In genomic region chr7:106815775-106816174, GRCm38 (mm10) we compare ENCODE assay signal across 12 mouse cellular contexts. TPM values are rescaled to one million over a fixed set of nuclear protein-coding genes. Genes with fewer than 3 reads are reported as not detected.
A peak's percentile ranks its signal among the peaks of the same experiment; 100 is the strongest.
DNase-seq lines count a peak whose midpoint lies in the region; ATAC-seq and TF ChIP-seq lines count a peak whose summit lies in the region.
"Had no signal": no experiment of that assay in that cellular context is flagged by ENCODE, and none has a peak within 500 bp of the region (broad histone marks: within the 10 kb centered on the region; RNA-seq: fewer than 3 reads in every experiment).

No protein-coding gene starts in this region.

- H3K4me2 ChIP-seq in embryonic facial prominence, embryonic 11.5 days (ENCODE audit: low read depth, low read length): no peak overlapping the region
- no peak overlapping the region for H3K4me2 ChIP-seq in lung, postnatal 0 days (replicated peaks; ENCODE audit: low read depth, low read length)

- WGBS in embryonic facial prominence, embryonic 11.5 days: 69% methylated on average over 2 of the region's 2 CpGs
- WGBS in embryonic facial prominence, embryonic 10.5 days: 65% methylated on average over 2 of the region's 2 CpGs
- 19% methylated on average over 2 of the region's 2 CpGs for WGBS in lung, postnatal 0 days

- no peak for TF ChIP-seq CTCF in lung, postnatal 0 days (IDR thresholded peaks at IDR 0.05)

- H3K9ac ChIP-seq in embryonic facial prominence, embryonic 11.5 days (replicated peaks; ENCODE audit: low read length): no peak overlapping the region
- H3K9ac ChIP-seq in lung, postnatal 0 days (replicated peaks; ENCODE audit: low read depth): no peak overlapping the region

- peak; percentile 5 for DNase-seq in embryonic facial prominence, embryonic 11.5 days (ENCODE audit: low spot score)
- no peak for DNase-seq in embryonic facial prominence, embryonic 10.5 days (ENCODE audit: low spot score)
- DNase-seq in lung, postnatal 0 days (ENCODE audit: low spot score): peak; percentile 12
- DNase-seq in lung, postnatal 4 days: no peak
- peak; percentile 24 for DNase-seq in brain, adult 2 months (ENCODE audit: low read depth, low spot score)
- peak; percentile 68 for DNase-seq in naive thymus-derived CD4-positive, alpha-beta T cell, adult 2 months (ENCODE audit: low read depth)
- DNase-seq in urinary bladder, postnatal 36 days (ENCODE audit: low spot score in 2 of 2): no peak
- no peak for DNase-seq in gastrocnemius, adult 8-10 months (ENCODE audit: low spot score in 2 of 2)
- DNase-seq: cerebellum, adult 18-20 months had no signal

- H3K36me3 ChIP-seq in embryonic facial prominence, embryonic 11.5 days (replicated peaks; ENCODE audit: control insufficient read depth, insufficient read depth, low read depth, low read length): no peaks in the 10 kb centered on the region
- H3K36me3 ChIP-seq in embryonic facial prominence, embryonic 10.5 days (replicated peaks): no peaks in the 10 kb centered on the region
- no peaks in the 10 kb centered on the region for H3K36me3 ChIP-seq in lung, postnatal 0 days (ENCODE audit: insufficient read depth, low read length)

- no peak overlapping the region for H3K4me3 ChIP-seq in embryonic facial prominence, embryonic 11.5 days (ENCODE audit: low read depth, low read length)
- no peak overlapping the region for H3K4me3 ChIP-seq in embryonic facial prominence, embryonic 10.5 days
- H3K4me3 ChIP-seq in lung, postnatal 0 days (ENCODE audit: low read depth, low read length): no peak overlapping the region
- H3K4me3 ChIP-seq: megakaryocyte, embryonic 14.5 days had no signal

- H3K27ac ChIP-seq in embryonic facial prominence, embryonic 11.5 days (replicated peaks; ENCODE audit: low read depth, low read length): no peak overlapping the region
- H3K27ac ChIP-seq in embryonic facial prominence, embryonic 10.5 days (replicated peaks): no peak overlapping the region
- H3K27ac ChIP-seq in lung, postnatal 0 days (ENCODE audit: low read length): no peak overlapping the region

- no peak for TF ChIP-seq EP300 in lung, postnatal 0 days (IDR thresholded peaks at IDR 0.05)

- no peak for ATAC-seq in embryonic facial prominence, embryonic 11.5 days (replicated peaks; ENCODE audit: insufficient number of reproducible peaks, low FRiP score, low TSS enrichment, low read depth)
- no peak for ATAC-seq in lung, postnatal 0 days

- no peaks in the 10 kb centered on the region for H3K27me3 ChIP-seq in embryonic facial prominence, embryonic 11.5 days (ENCODE audit: control insufficient read depth, insufficient read depth, low read length)
- H3K27me3 ChIP-seq in embryonic facial prominence, embryonic 10.5 days (replicated peaks; ENCODE audit: low read depth, poor library complexity, severe bottlenecking): no peaks in the 10 kb centered on the region
- no peaks in the 10 kb centered on the region for H3K27me3 ChIP-seq in lung, postnatal 0 days (replicated peaks; ENCODE audit: insufficient read depth, low read length)
- H3K27me3 ChIP-seq: megakaryocyte, embryonic 14.5 days had no signal

- H3K9me3 ChIP-seq in embryonic facial prominence, embryonic 11.5 days (replicated peaks; ENCODE audit: control insufficient read depth, low read length): no peaks in the 10 kb centered on the region
- H3K9me3 ChIP-seq in embryonic facial prominence, embryonic 10.5 days: no peaks in the 10 kb centered on the region
- no peaks in the 10 kb centered on the region for H3K9me3 ChIP-seq in lung, postnatal 0 days (ENCODE audit: low read length)
- H3K9me3 ChIP-seq: megakaryocyte, embryonic 14.5 days had no signal

- no peaks in the 10 kb centered on the region for H3K4me1 ChIP-seq in embryonic facial prominence, embryonic 11.5 days (ENCODE audit: control insufficient read depth, insufficient read depth, low read length)
- no peaks in the 10 kb centered on the region for H3K4me1 ChIP-seq in embryonic facial prominence, embryonic 10.5 days
- H3K4me1 ChIP-seq in lung, postnatal 0 days (ENCODE audit: insufficient read depth, low read depth, low read length): no peaks in the 10 kb centered on the region
- H3K4me1 ChIP-seq: megakaryocyte, embryonic 14.5 days had no signal

RNA-seq across cellular contexts. Expression of gene Olfr701, which starts 1.8 kb away (rescaled TPM):
- not detected in 2 replicates for polyA plus RNA-seq in embryonic facial prominence, embryonic 11.5 days (2014; fragmentation: Nextera tagmentation; extraction: Ambion mirVana)
- polyA plus RNA-seq in embryonic facial prominence, embryonic 10.5 days (2016; fragmentation: Nextera tagmentation; extraction: Ambion mirVana): not detected in 2 replicates
- not detected in 2 replicates for polyA plus RNA-seq in lung, postnatal 0 days (2015; fragmentation: Nextera tagmentation; extraction: Ambion mirVana)
- total RNA-seq in gastrocnemius, adult 8-10 months (2022): not detected
- total RNA-seq: layer of hippocampus, adult 18-20 months had no signal
- polyA plus RNA-seq: C2C12 had no signal

RNA-seq across cellular contexts. Expression of gene Olfr700, which starts 7.1 kb away (rescaled TPM):
- not detected in 2 replicates for polyA plus RNA-seq in embryonic facial prominence, embryonic 11.5 days (2014; fragmentation: Nextera tagmentation; extraction: Ambion mirVana)
- polyA plus RNA-seq in embryonic facial prominence, embryonic 10.5 days (2016; fragmentation: Nextera tagmentation; extraction: Ambion mirVana): not detected in 2 replicates
- not detected in 2 replicates for polyA plus RNA-seq in lung, postnatal 0 days (2015; fragmentation: Nextera tagmentation; extraction: Ambion mirVana)
- not detected for total RNA-seq in gastrocnemius, adult 8-10 months (2022)
- total RNA-seq: layer of hippocampus, adult 18-20 months had no signal
- polyA plus RNA-seq: C2C12 had no signal

RNA-seq across cellular contexts. Expression of gene Olfr702, which starts 17.9 kb away (rescaled TPM):
- not detected in 2 replicates for polyA plus RNA-seq in embryonic facial prominence, embryonic 11.5 days (2014; fragmentation: Nextera tagmentation; extraction: Ambion mirVana)
- not detected in 2 replicates for polyA plus RNA-seq in embryonic facial prominence, embryonic 10.5 days (2016; fragmentation: Nextera tagmentation; extraction: Ambion mirVana)
- polyA plus RNA-seq in lung, postnatal 0 days (2015; fragmentation: Nextera tagmentation; extraction: Ambion mirVana): not detected in 2 replicates
- total RNA-seq in gastrocnemius, adult 8-10 months (2022): not detected
- total RNA-seq: layer of hippocampus, adult 18-20 months had no signal
- polyA plus RNA-seq: C2C12 had no signal

RNA-seq across cellular contexts. Expression of gene Olfr699, which starts 22.8 kb away (rescaled TPM):
- polyA plus RNA-seq in embryonic facial prominence, embryonic 11.5 days (2014; fragmentation: Nextera tagmentation; extraction: Ambion mirVana): not detected in 2 replicates
- polyA plus RNA-seq in embryonic facial prominence, embryonic 10.5 days (2016; fragmentation: Nextera tagmentation; extraction: Ambion mirVana): not detected in 2 replicates
- polyA plus RNA-seq in lung, postnatal 0 days (2015; fragmentation: Nextera tagmentation; extraction: Ambion mirVana): not detected in 2 replicates
- not detected for total RNA-seq in gastrocnemius, adult 8-10 months (2022)
- total RNA-seq: layer of hippocampus, adult 18-20 months had no signal
- polyA plus RNA-seq: C2C12 had no signal

RNA-seq across cellular contexts. Expression of gene Olfr703, which starts 27.4 kb away (rescaled TPM):
- not detected in 2 replicates for polyA plus RNA-seq in embryonic facial prominence, embryonic 11.5 days (2014; fragmentation: Nextera tagmentation; extraction: Ambion mirVana)
- not detected in 2 replicates for polyA plus RNA-seq in embryonic facial prominence, embryonic 10.5 days (2016; fragmentation: Nextera tagmentation; extraction: Ambion mirVana)
- polyA plus RNA-seq in lung, postnatal 0 days (2015; fragmentation: Nextera tagmentation; extraction: Ambion mirVana): not detected in 2 replicates
- total RNA-seq in gastrocnemius, adult 8-10 months (2022): not detected
- total RNA-seq: layer of hippocampus, adult 18-20 months had no signal
- polyA plus RNA-seq: C2C12 had no signal

Comparison
In these comparisons a context has a peak if more than half of its experiments do, and no peak if none do; other contexts are left out.
1. DNase-seq: peak in embryonic facial prominence, embryonic 11.5 days (single experiment), lung, postnatal 0 days (single experiment), brain, adult 2 months (single experiment) and naive thymus-derived CD4-positive, alpha-beta T cell, adult 2 months (single experiment); none in embryonic facial prominence, embryonic 10.5 days (single experiment), lung, postnatal 4 days (0 of 2), urinary bladder, postnatal 36 days (0 of 2) and gastrocnemius, adult 8-10 months (0 of 2).